Mouse (Mus musculus): ENCODE measurements around the gene Gm5148.

DNA sequence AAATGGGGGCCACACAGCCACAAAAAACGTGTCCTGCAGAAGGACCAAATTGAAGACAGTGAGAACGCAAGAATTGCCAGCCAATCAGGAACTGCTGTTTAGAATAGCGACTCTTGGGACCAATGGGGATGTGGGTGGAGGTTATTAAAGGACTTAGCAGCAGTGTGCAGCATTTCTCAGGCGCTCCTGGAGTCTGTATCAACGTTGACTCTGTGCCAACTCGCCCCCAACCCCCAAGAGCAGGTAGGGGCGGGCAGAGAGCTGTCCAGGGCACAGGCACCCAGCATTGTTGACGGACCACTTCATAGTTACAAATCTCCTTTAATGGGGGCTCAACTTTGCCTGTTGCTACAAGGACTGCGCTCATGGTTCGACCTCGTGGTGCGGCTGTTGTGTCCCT lies 55.6 kb downstream of the Gm5148 start:
- no peak for TF ChIP-seq MAX (IDR thresholded peaks at IDR 0.05)
- no peak for TF ChIP-seq USF1 (IDR thresholded peaks at IDR 0.05; ENCODE audit: low read depth)

Data from C2C12 (cell line).